Mouse (Mus musculus): Measurements from ENCODE around the gene Ctnnbip1. TPM values are rescaled to one million over a fixed set of nuclear protein-coding genes. Genes with fewer than 3 reads are reported as not detected.

Gene Ctnnbip1
- polyA plus RNA-seq, 1 experiment from 2014 or later: 59.7 TPM

- WGBS: 32% methylated on average over 8 of the region's 8 CpGs
- Histone ChIP-seq H3K36me3 (ENCODE audit: control insufficient read depth, insufficient read depth, low read length) (no peaks in the 10 kb centered on the region), H3K9me3 (ENCODE audit: control insufficient read depth, low read length) (no peaks in the 10 kb centered on the region), H3K4me2 (ENCODE audit: low read depth, low read length) (peak overlapping the region; percentile 32), H3K27ac (ENCODE audit: low read length) (peak overlapping the region; percentile 88), H3K9ac (ENCODE audit: low read length) (peak overlapping the region; percentile 41), H3K4me3 (ENCODE audit: low read length) (no peak overlapping the region), H3K4me1 (replicated peaks; ENCODE audit: control insufficient read depth, insufficient read depth, low read length) (peaks cover 49% of the 10 kb centered on the region), H3K27me3 (ENCODE audit: control insufficient read depth, insufficient read depth, low read depth, low read length) (no peaks in the 10 kb centered on the region)
- ATAC-seq (ENCODE audit: low read depth): peak; percentile 51
Observed at GRCm38 (mm10) chr4:149571651-149572149, 53.7 kb downstream of the Ctnnbip1 start.

GRCm38 (mm10) chr4:149572446-149572845 lies 54.4 kb downstream of the Ctnnbip1 start:
- WGBS: 28% methylated on average over 6 of the region's 9 CpGs
- no peaks in the 10 kb centered on the region for H3K36me3 ChIP-seq (ENCODE audit: control insufficient read depth, insufficient read depth, low read length)
- H3K9me3 ChIP-seq (ENCODE audit: control insufficient read depth, low read length): no peaks in the 10 kb centered on the region
- H3K4me3 ChIP-seq (ENCODE audit: low read length): no peak overlapping the region
- H3K27me3 ChIP-seq (ENCODE audit: control insufficient read depth, insufficient read depth, low read depth, low read length): no peaks in the 10 kb centered on the region
- peak overlapping the region; percentile 42 for H3K9ac ChIP-seq (ENCODE audit: low read length)
- peak; percentile 11; the same call in 1 of the 2 replicates for ATAC-seq (ENCODE audit: low read depth)
- peaks cover 49% of the 10 kb centered on the region for H3K4me1 ChIP-seq (replicated peaks; ENCODE audit: control insufficient read depth, insufficient read depth, low read length)
- H3K4me2 ChIP-seq (ENCODE audit: low read depth, low read length): 0 out of 2 replicates have a peak overlapping the region, but pooled peaks have one; percentile 16
- H3K27ac ChIP-seq (ENCODE audit: low read length): peak overlapping the region; percentile 88

- ATAC-seq (ENCODE audit: low read depth): peak; percentile 79
- no peaks in the 10 kb centered on the region for H3K36me3 ChIP-seq (ENCODE audit: control insufficient read depth, insufficient read depth, low read length)
- 0 out of 2 replicates have a peak overlapping the region, but pooled peaks have one; percentile 16 for H3K4me2 ChIP-seq (ENCODE audit: low read depth, low read length)
- no peaks in the 10 kb centered on the region for H3K27me3 ChIP-seq (ENCODE audit: control insufficient read depth, insufficient read depth, low read depth, low read length)
- H3K27ac ChIP-seq (ENCODE audit: low read length): peak overlapping the region; percentile 88
- peaks cover 45% of the 10 kb centered on the region for H3K4me1 ChIP-seq (replicated peaks; ENCODE audit: control insufficient read depth, insufficient read depth, low read length)
- peak overlapping the region; percentile 42 for H3K9ac ChIP-seq (ENCODE audit: low read length)
- no peaks in the 10 kb centered on the region for H3K9me3 ChIP-seq (ENCODE audit: control insufficient read depth, low read length)
- H3K4me3 ChIP-seq (ENCODE audit: low read length): no peak overlapping the region
- WGBS: 36% methylated on average over 8 of the region's 8 CpGs
Observed at GRCm38 (mm10) chr4:149572851-149573250, 54.8 kb downstream of the Ctnnbip1 start.

- no peak for ATAC-seq (ENCODE audit: low read depth)
- peaks cover 33% of the 10 kb centered on the region for H3K4me1 ChIP-seq (replicated peaks; ENCODE audit: control insufficient read depth, insufficient read depth, low read length)
- H3K36me3 ChIP-seq (ENCODE audit: control insufficient read depth, insufficient read depth, low read length): no peaks in the 10 kb centered on the region
- H3K27me3 ChIP-seq (ENCODE audit: control insufficient read depth, insufficient read depth, low read depth, low read length): no peaks in the 10 kb centered on the region
- H3K4me3 ChIP-seq (ENCODE audit: low read length): no peak overlapping the region
- 70% methylated on average over 14 of the region's 14 CpGs for WGBS
- H3K9ac ChIP-seq (ENCODE audit: low read length): no peak overlapping the region
- H3K9me3 ChIP-seq (ENCODE audit: control insufficient read depth, low read length): no peaks in the 10 kb centered on the region
- no peak overlapping the region for H3K27ac ChIP-seq (ENCODE audit: low read length)
- H3K4me2 ChIP-seq (ENCODE audit: low read depth, low read length): no peak overlapping the region
Observed at GRCm38 (mm10) chr4:149574391-149574821, 56.4 kb downstream of the Ctnnbip1 start.

GRCm38 (mm10) chr4:149576061-149576460 lies 58.0 kb downstream of the Ctnnbip1 start:
- ATAC-seq (ENCODE audit: low read depth): no peak
- Histone ChIP-seq H3K4me3 (ENCODE audit: low read length) (no peak overlapping the region), H3K27ac (ENCODE audit: low read length) (no peak overlapping the region), H3K9ac (ENCODE audit: low read length) (no peak overlapping the region), H3K27me3 (ENCODE audit: control insufficient read depth, insufficient read depth, low read depth, low read length) (no peaks in the 10 kb centered on the region), H3K9me3 (ENCODE audit: control insufficient read depth, low read length) (no peaks in the 10 kb centered on the region), H3K4me1 (replicated peaks; ENCODE audit: control insufficient read depth, insufficient read depth, low read length) (peaks cover 23% of the 10 kb centered on the region), H3K36me3 (ENCODE audit: control insufficient read depth, insufficient read depth, low read length) (no peaks in the 10 kb centered on the region), H3K4me2 (ENCODE audit: low read depth, low read length) (no peak overlapping the region)
- WGBS: 83% methylated on average over 9 of the region's 9 CpGs

- no peak overlapping the region for H3K4me2 ChIP-seq (ENCODE audit: low read depth, low read length)
- no peak for ATAC-seq (ENCODE audit: low read depth)
- 0 out of 2 replicates have a peak overlapping the region, but pooled peaks have one; percentile 12 for H3K9ac ChIP-seq (ENCODE audit: low read length)
- WGBS: 20% methylated on average over 4 of the region's 4 CpGs
- no peak overlapping the region for H3K27ac ChIP-seq (ENCODE audit: low read length)
- no peaks in the 10 kb centered on the region for H3K9me3 ChIP-seq (ENCODE audit: control insufficient read depth, low read length)
- H3K4me1 ChIP-seq (replicated peaks; ENCODE audit: control insufficient read depth, insufficient read depth, low read length): peaks cover 13% of the 10 kb centered on the region
- H3K4me3 ChIP-seq (ENCODE audit: low read length): no peak overlapping the region
- no peaks in the 10 kb centered on the region for H3K36me3 ChIP-seq (ENCODE audit: control insufficient read depth, insufficient read depth, low read length)
- H3K27me3 ChIP-seq (ENCODE audit: control insufficient read depth, insufficient read depth, low read depth, low read length): no peaks in the 10 kb centered on the region
Observed at GRCm38 (mm10) chr4:149576993-149577548, 59.0 kb downstream of the Ctnnbip1 start.

- H3K27me3 ChIP-seq (ENCODE audit: control insufficient read depth, insufficient read depth, low read depth, low read length): no peaks in the 10 kb centered on the region
- no peak overlapping the region for H3K9ac ChIP-seq (ENCODE audit: low read length)
- ATAC-seq (ENCODE audit: low read depth): no peak
Observed at GRCm38 (mm10) chr4:149578085-149578681, 60.1 kb downstream of the Ctnnbip1 start.

GRCm38 (mm10) chr4:149578831-149579230 lies 60.8 kb downstream of the Ctnnbip1 start:
- Histone ChIP-seq H3K9me3 (ENCODE audit: control insufficient read depth, low read length) (no peaks in the 10 kb centered on the region), H3K4me1 (replicated peaks; ENCODE audit: control insufficient read depth, insufficient read depth, low read length) (no peaks in the 10 kb centered on the region), H3K27ac (ENCODE audit: low read length) (no peak overlapping the region), H3K4me3 (ENCODE audit: low read length) (no peak overlapping the region), H3K4me2 (ENCODE audit: low read depth, low read length) (no peak overlapping the region), H3K9ac (ENCODE audit: low read length) (no peak overlapping the region), H3K27me3 (ENCODE audit: control insufficient read depth, insufficient read depth, low read depth, low read length) (no peaks in the 10 kb centered on the region; the same call in 1 of the 2 replicates), H3K36me3 (ENCODE audit: control insufficient read depth, insufficient read depth, low read length) (no peaks in the 10 kb centered on the region)
- no peak for ATAC-seq (ENCODE audit: low read depth)
- WGBS: 44% methylated on average over 7 of the region's 7 CpGs

More at GRCm38 (mm10) chr4:149578085-149578681, 60.1 kb downstream of the Ctnnbip1 start:
- Histone ChIP-seq H3K4me3 (ENCODE audit: low read length) (no peak overlapping the region), H3K9me3 (ENCODE audit: control insufficient read depth, low read length) (no peaks in the 10 kb centered on the region), H3K36me3 (ENCODE audit: control insufficient read depth, insufficient read depth, low read length) (no peaks in the 10 kb centered on the region), H3K4me1 (replicated peaks; ENCODE audit: control insufficient read depth, insufficient read depth, low read length) (peaks cover 2% of the 10 kb centered on the region; the same call in 1 of the 2 replicates), H3K27ac (ENCODE audit: low read length) (no peak overlapping the region), H3K4me2 (ENCODE audit: low read depth, low read length) (no peak overlapping the region)
- 50% methylated on average over 13 of the region's 13 CpGs for WGBS

GRCm38 (mm10) chr4:149585236-149585635 lies 67.2 kb downstream of the Ctnnbip1 start:
- no peak for ATAC-seq (ENCODE audit: low read depth)
- Histone ChIP-seq H3K27ac (ENCODE audit: low read length) (no peak overlapping the region), H3K4me3 (ENCODE audit: low read length) (no peak overlapping the region), H3K27me3 (ENCODE audit: control insufficient read depth, insufficient read depth, low read depth, low read length) (peaks cover 18% of the 10 kb centered on the region), H3K4me2 (ENCODE audit: low read depth, low read length) (no peak overlapping the region), H3K36me3 (ENCODE audit: control insufficient read depth, insufficient read depth, low read length) (no peaks in the 10 kb centered on the region), H3K9ac (ENCODE audit: low read length) (no peak overlapping the region), H3K9me3 (ENCODE audit: control insufficient read depth, low read length) (no peaks in the 10 kb centered on the region), H3K4me1 (replicated peaks; ENCODE audit: control insufficient read depth, insufficient read depth, low read length) (peaks cover 11% of the 10 kb centered on the region)
- WGBS: 69% methylated on average over 8 of the region's 8 CpGs
